Mouse (Mus musculus): ENCODE data around the gene Cep112.
A peak's percentile ranks its signal among the peaks of the same experiment; 100 is the strongest.

Cep112 gene

DNA sequence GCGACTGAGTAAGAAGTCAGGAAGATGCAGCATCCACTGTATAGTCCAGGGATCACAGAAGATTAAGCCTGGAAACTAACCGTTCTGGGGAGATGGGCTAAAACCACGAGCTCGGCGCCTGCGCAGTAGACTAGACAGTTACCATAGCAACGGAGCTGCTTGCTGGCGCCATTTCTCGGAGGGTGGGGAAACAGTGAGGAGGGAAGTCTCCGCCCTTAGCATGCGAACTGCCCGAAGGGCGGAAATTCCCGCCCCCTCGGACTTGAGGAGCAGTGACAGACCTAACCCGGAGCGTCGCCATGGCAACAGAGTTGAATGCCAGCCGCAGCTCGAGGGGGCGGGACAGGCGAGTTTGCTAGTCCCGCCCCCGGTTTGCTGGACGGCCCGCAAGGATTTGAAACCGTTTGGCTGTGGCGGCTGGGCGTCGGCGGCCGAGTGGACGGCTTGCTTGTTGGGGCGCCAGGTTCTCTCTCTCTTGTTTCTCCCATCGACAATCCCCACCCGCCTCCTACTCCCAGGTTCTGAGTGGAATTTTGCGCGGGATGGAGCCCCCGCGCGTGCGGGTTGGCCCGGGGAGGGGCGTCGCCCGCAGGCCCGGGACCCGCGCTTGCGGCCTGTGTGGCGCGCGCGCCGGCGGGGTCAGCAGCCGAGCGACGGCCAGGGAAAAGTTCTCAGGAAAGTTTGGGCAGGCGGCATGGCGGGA, at the start of gene Cep112:
TSS of gene Cep112 (plus strand) at position 304 of the 703 bp plus-strand sequence.
- peak; percentile 97 for DNase-seq

DNA sequence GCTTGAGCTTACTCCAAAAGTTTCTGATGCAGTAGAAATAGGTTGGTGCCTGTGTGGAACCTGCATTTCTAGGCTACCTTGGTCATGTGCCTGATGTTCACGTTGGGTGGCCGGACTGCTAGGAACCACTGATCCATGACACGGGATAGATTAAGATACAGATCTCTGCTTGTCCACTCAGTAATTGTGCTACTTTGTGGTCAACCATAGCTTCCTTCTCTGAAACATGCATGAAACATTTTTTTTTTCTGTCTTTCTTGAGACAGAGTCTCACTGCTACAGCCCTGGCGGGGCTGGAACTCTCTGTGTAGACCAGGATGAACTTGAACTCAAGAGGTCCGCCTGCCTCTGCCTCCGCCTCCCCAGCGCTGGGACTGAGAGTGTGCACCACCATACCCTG, 48.2 kb upstream of the Cep112 start:
- DNase-seq: no peak

DNA sequence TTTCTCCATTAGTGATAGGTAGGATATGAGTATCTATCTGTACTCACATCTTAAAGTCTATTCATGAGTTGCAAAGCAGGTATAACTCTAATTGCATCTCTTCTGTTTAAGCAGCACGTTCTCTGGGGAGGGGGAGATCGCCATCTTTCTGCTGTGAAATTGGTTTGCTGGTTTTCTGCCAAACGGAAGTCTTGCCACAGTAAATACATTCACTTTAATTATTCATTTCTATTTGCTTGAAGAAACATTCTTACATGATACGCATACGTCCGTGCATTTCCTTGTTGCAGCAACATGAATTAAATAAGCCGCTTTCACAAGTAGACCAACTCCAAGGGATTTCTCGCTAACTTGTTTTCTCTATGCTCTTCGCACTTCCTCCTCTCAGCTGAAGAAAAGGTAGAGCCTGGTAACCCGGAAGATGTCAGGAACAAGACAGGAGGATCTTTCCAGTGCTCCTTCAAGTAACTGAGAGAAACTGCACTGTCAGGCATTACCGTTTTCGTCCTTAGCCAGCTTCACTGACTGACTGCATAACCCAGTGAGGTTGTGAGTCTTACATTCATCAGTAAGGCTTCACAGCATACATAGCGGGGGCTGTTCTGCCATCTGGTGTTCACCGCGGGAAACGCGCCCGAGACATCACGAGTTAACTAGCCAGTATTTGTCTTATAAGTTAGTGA, 47.2 kb upstream of the Cep112 start:
- peak; percentile 82 for DNase-seq

DNA sequence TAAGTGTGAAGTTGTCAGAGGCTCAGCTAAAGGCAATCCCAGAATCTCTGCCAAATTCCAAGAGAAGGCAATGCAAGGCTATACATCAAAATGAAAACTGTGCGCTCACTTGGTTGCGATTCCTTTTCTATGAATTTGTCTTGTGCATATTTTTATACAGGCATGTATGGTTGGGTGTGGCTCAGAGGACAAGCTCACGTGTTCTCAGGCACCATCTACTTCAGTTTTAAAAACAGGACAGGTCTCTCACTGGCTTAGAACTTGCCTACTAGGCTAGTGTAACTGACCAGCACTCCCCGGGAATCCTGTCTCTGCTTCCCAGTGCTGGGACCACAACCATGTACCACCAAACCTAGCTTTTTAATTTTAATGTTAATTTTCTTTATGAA, 46.6 kb upstream of the Cep112 start:
- DNase-seq: no peak

DNA sequence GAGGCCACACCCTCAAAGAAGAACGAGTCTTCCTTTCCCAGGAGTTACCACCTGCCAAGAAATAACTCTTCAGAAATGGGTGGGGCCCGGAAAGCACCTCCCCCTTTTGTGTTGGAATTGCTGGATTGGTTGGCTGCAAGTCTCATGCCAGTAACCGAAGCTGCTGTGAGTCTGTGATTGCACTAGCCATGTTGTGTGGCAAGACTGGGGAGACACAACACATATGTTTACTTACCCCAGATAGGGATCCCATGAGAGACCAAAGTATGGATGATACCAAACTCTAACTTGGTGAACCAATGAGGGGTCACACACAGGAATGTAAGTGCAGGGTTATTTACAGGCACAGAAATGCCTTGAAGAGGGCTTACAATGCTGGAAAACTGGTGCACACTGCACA, 42.3 kb upstream of the Cep112 start:
- no peak for DNase-seq

DNA sequence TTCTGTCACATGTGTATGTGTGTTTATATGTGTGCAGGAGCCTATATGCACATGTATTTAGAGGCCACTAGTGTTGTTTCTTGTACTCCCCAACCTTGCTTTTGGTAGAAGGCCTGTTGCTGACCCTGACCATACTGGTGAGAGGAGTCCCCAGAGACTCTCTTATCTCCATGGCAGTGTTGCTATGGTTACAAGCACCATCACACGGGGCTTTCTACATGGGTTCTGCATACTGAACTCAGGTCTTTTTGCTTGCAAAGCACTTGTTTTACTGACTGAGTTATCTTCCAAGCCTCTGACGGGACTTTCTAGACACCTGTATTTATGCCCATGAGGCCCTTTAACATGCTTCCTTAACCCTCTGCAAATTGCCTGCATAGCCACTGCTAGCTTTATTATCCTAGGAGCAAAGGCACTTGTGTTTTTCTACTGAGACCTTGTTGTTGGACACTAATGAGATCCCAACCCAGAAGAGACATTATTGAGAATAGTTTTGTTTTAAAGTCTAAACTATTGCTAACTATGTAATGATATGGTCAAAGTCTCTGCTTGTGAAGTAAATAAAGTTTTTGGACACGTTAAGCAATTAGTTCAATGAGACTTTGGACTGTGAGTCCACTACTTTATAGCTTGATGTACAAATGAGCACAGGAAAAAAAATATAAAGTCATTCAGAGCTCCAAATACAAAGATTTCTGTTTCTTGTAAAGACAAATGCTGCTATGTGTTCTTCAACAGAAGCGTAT, 39.9 kb upstream of the Cep112 start:
- DNase-seq: no peak

DNA sequence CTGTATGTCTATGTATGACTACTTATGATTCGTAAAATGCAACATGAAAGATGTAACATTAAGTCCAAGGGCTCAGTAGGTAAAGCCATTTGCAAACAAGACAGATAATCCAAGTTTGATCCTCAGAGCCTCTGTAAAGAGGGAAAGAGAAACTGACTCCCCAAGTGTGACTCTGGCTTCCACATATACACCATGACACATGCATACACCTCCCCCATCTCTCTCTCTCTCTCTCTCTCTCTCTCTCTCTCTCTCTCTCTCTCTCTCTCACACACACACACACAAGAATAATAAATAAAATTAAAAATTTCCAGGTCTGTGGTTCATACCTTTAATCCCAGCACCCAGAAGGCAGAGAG, 39.3 kb upstream of the Cep112 start:
- DNase-seq: no peak

DNA sequence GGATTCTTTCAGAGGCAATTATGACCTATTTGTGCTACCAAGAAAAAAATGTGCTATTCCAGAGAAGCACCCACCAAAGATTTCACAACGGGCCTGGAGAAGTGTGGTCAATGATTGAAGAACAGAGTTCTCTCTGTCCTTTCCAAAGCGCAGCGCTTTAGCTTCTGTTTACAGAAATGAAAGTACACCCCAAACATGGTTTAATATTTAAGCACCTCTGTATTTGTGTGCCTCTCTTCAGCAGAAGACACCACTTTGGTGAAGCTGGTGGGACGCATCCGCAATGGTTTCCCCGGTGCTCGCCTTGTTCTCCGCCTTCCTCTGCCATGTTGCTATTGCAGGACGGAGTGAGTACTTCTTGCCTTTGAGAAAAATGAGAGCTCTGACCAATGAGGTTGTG, 29.9 kb upstream of the Cep112 start:
- DNase-seq: no peak

DNA sequence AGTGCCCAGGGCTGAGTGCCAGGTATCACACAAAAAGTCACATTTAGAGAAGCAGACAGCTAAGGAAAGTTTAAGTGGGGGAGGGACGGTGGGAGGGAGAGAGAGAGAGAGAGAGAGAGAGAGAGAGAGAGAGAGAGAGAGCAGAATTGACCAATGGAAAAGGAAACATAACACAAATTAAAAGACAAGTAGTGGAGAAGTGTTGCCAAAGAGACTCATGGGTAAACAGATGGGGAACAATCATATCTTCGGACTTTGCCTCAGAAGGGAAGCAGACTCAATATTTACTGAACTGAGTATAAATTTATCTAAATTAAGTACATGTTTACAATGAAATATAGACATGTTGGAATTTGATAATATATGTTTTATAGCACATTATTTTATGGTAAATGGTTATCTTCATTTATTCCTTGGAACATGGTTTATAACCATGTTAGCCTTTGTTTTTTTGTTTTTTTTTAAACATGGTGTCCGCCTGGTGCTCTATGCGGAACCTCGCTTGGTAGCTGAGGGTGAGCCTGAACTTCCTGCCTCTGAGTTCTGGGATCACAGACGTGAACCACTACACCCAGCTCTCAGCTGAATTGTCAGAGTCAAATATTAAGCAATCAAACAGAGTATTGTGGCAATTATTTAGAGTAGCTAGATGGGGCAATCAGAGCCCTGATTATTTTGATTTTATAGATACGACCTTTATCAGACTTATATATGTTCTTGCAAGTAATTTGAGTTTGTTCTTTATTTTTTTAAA, 28.7 kb upstream of the Cep112 start:
- no peak for DNase-seq

DNA sequence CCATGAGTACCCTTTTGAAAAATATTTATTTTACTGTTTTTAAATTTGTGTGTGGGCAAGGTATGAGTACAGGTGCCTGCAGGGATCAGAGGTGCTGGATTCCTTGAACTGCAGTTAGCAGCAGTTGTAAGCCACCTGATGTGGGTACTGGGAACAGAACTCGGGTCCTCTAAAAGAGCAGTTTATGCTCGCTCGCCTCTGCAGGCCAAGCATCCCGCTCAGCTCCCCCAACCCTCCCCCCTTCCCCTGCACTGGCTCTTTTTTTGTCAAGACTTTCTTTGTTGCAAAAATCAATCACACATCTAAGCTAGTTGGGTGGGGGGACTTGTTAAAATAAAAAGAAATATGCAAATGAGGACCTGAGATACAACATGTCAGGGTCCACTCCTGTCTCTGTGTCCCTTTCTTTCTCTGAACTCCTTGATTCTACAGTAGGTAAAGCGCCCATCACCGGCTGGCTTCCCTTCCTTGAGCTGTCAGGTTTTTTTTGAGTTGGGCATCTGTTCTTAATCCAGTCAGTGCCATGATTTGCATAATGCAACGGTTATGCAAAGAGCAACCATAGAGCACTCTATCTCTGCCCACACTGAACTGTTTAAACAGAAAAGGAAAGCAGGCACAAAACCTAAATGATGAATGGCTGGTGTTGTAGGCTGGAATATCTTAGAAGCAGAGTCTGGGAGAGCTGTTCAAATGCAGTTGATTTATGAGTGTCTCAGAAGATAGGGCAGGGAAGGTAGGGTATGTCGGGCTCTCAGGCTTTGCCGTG, 14.9 kb upstream of the Cep112 start:
- no peak for DNase-seq

DNA sequence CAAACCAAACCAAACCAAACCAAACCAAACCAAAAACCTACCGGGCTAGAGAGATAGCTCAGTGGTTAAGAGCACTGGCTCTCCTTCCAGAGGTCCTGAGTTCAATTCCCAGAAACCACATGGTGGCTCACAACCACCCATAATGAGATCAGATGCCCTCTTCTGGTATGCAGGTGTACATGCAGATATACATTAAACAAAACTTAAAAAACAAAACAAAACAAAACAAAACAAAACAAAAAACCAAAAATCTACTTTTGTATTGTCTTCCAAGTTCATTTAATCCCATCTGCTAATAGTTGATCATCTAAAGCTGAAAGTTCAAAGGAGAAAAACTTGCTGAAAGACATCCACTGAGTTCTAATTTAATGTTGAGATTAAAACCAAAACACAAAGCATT, 8.6 kb upstream of the Cep112 start:
- DNase-seq: no peak

DNA sequence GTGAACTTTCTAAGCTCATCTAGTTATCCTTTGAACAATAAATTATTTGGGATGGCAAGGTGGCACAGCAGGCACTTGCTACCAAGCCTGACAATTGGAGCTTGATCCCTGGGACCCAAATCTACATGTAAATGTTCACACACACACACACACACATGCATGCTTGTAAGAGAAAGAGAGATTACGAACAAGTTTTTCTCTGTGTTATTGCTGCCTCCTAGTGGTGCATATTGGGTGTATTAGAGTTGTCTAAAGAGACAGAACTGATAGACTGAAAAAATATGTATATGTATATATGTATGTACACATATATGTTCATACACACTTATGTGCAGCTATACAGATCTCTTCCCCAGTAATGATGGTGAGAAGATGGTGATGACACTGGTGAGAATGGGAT, 6.5 kb upstream of the Cep112 start:
- DNase-seq: no peak

DNA sequence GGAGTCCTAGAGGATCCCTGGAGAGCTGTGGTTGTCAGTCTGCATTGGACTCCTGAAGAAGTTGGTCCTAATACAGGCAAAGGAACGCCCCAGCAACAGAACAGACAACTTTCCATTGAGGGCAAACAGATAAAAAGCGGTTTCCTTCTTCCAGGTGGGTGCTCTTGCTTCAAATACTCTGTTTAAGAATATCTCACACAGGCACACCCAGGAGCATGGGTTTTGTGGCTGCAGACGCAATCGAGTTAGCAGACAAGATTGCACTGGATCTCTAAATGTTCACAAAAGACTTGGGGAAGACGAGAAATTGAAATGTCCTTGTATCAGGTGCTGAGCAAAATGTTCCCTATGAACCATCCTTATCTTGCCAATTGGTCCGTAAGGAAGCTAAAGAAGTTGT, 5.8 kb upstream of the Cep112 start:
- no peak for DNase-seq

DNA sequence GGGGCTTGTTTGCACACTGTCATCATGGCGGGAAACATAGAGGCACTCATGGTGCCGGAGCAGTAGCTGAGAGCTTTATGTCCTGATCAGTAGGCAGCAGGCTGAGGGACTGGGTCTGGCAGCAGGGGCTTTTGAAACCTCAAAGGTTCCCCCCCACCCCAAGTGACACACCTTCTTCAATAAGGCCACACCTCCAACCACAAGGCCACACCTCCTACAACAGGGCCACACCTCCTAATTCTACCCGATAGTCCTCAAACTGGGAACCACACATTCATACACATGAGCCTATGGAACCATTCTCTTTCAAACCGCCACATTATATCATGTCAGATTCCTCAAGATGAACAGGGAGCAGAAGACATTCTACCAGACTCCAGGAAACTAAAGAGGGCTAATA, 4.2 kb upstream of the Cep112 start:
- no peak for DNase-seq

DNA sequence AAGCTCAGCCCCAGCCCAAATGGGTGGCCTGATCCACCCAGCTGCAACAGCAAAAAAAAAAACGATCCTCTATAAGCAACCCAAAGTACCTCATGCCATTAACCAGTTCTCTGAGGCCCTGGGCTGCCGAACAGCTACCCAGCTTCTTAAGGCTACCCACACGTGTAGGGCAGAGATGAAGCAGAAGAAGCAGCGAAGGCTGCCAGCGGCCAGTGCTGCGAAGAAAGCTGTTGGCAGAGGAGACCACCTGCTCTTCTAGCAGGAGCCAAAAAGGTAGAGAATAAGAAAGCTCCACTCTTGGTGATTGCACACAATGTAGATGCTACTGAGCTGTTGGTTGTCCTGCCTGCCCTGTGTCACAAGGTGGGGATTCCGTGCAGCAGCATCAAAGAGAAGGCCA, 1.8 kb upstream of the Cep112 start:
- no peak for DNase-seq

DNA sequence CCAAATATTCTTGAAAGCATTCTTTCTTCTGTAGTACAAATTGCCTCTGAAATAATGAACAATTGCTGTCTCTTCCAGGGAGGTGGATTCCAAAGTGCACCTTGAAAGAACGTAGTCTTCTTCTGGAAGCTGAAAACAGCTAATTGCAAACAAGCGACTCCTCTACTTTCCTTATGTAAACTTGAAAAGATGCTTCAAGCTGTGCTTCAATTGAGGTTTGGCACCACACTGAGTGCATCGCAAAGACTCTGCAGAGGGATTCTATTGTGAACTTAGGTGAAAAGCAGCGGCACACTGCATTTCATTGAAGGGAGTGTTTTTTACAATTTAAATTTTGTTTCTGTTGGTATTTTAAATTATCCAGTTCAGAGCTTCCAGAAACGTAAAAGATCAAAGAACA, 881 bp upstream of the Cep112 start:
- no peak for DNase-seq

DNA sequence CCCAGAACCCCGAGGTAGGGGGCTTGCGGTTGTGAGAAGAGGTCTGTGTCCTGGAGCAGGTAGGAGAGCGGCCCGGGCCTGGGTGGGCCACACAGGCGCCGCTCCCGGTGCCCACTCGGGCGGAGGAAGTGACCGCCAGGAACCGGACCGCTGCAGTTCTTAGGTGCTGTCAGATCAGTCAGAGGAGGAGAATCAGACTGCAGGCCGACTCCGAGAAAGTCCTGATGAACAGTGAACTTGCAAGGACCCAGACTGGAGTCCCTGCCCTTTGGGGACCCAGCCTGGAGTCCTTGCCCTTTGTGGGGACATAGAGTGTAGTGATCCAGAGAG, 565 bp downstream of the Cep112 start:
- DNase-seq: peak; percentile 24

DNA sequence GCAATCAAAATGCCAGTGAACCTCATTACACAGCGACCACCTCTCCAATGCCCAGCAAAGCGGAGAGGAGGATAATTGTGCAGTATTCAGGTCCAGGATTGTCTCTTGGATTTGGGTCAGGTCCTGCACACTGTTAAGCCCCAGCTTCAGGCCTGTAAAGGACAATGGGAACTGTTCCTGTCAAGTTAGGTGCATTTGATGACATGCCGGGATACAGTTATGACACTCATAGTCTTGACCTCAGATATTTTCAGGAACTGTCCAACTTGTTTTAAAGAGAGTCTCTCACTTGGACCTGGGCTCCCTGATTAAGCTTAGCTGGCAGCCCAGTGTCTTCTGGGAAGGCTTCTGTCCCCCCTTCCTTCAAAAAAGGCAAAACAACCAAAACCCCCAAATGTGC, 1.1 kb downstream of the Cep112 start:
- DNase-seq: no peak

DNA sequence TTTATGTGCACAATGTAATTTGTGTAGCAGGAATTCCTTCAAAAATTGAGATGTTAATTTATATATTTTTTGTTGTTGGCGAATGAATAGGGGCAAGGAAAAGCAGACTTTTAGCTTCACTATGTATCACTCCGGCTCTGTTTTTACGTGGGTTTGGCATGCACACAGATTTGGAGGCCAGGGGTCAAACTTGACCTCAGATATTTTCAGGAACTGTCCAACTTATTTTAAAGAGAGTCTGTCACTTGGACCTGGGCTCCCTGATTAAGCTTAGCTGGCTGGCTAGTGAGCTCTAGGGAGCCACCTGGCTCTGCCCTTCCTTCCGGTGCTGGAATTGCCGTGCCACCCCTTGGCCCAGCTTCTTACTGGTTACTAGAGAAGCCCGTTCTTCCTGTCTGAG, 2.2 kb downstream of the Cep112 start:
- DNase-seq: no peak

DNA sequence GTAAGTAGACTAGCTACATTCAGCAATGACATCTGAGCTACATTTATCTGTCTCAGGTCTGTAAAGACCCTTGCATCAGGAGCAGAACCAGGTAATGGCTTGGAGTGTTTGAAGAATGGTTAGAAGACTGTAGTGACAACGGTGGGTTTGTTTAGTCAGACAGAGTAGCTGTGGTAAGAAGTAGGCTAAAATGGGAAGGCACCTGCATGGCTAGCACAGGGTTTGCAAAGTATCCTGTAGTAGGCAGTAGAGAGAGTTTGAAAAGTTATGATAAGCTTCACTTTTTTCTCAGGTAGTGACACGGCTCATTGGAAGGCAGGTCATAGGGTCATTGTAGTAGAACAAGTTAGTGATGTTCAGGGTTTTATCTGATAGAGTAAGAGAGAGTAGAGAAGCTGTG, 4.1 kb downstream of the Cep112 start:
- no peak for DNase-seq

DNA sequence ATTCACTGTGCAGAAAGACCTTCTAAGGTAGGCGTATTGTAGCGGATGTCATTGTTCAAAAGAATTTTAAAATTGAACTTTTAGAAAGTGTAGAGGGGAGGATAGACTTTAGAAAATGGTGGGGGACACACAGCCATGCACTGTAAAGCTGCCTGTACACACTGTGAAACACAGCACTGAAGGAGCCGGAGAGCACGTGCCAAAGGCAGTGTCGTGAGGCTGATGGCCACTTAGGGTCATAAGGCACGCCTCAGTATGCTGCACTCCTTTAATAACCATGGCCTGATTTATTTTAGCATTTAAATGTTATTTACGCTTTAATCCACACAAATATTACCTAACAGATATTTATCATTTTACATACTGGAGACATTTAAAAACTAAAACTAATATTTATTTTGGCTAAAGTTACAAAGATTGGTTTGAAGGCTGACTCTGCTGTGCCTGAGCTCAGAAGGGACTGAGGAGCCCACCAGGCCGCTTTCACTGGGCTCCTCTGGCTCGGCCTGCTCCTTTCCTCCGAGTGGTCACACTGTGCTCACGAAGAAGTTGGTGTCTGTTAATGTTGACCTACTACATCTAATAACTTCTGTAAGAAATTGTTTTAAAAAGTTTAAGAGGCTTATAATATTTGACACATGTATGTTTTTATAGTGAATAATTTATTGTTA, 19.0 kb downstream of the Cep112 start:
- no peak for DNase-seq

DNA sequence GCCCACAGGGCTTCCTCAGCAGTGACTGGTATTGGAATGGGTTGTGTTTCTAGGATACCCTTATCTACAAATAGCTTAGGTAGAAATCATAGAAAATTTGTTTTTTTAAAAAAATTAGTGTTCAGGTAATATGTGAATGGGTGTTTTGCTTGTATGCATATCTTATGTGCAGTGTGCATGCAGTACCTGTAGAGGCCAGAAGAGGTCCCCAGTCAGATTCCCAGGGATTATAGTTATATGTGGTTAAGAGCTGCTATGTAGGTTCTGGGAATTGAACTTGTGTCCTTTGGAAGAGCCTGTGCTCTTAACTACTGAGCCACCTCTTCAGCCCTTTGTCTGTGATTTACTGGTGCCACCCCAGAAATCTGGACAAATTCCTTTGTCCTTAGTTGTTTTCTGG, 22.2 kb downstream of the Cep112 start:
- DNase-seq: peak; percentile 33
